Mouse (Mus musculus) G1E-ER4 (cell line): ENCODE results near the gene 4932438A13Rik. TPM values are rescaled to one million over a fixed set of nuclear protein-coding genes. Genes with fewer than 3 reads are reported as not detected.

Experiments used
- GATA1 ChIP-seq: IDR thresholded peaks from one replicate; pipeline ENCODE4 v1.8.0; 2012; ENCODE audit warnings: low read length, inconsistent platforms
- polyA plus RNA-seq: library from polyadenylated mRNA; stranded (reverse); fragments of >175 nt; gene quantifications from 2 replicates; pipeline ENCODE4 v1.2.3, GENCODE M21; 2012

The 4932438A13Rik gene
- polyA plus RNA-seq, 1 experiment, result 3.0 TPM

DNA sequence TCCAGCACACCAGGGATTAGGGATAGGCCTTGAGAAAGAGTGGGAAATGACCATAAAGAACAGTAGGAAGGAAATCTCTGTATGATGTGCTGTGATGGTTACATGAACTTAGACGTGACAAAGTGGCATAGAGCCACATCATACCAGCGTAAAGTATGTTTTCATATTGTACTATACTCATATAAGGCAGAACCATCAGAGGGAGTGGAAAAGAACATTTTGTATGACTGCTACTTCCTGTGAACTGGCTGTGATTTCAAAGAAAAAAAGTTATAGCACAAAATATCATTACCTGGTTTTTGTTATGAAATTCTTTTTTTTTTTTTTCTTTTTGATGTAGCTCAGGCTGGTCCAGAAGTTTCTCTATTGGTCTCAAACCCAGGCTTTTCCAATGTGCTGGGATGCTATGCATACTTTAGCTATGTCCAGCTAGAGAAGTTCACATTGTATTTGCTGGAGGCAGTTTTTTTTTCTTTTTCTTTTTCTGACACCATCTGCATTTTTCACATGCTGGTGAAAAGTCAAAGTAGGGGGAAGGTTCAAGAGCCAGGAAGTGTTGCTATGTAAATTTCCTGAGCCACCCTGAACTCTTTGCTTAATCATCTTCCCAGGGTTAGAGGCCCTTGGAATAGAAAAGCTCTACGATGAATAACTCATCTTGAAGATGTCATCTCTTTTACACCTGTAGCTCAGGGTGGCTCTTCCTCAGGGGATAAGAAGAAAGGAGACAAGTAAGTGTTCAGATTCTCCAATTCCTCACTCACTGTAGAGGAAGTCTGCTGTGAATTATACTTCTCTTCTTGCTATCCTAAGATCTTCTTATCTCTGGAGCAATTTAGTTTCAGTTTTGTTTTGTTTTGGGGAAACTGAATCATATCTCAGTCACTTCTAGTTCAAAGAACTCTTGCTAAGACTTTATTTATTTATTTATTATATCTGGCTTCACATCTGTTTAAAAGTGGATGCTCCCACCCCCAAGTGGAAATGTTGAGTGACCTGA is 1.2 kb upstream of the 4932438A13Rik start:
- peak; percentile 31 for TF ChIP-seq GATA1

DNA sequence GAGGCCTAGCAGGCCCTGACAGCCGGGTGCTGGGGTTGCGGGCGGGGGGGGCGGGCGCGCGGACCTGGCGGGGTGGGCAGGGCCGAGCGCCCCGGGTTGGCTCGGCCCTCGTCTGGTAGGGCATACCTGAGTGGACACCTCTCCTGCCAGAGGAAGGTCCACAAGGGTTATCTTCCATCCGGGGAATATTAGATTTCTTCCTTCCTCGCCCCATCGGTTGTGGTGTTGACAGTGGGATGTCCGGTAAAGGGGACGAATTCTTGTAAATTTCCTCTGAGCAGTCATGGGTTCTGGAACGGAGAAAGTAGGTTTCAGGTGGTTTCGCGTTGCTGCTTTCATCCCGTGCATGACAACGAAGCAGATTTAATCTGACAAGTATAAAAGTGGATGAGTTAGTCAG is 523 bp downstream of the 4932438A13Rik start:
- TF ChIP-seq GATA1, result no peak

DNA sequence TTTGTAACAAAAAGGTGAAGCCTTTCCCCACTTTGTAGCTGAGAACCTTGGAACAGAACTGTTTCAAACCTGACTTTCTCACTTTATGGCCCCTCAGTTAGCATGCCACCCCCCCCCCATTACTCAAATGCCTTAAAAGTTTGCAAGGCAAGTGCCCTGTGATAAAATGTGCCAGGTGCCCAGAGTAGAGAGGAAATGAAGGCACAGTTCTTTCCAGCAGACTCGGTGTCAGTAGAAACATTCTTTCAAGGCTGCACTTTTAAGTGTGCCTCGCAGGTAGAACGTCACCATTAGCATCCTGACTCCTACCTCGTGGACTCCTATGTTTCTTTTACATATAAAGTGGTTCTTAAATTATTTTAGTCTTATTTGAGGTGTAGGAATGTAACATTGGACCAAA is 977 bp downstream of the 4932438A13Rik start:
- no peak for TF ChIP-seq GATA1

GRCm38 (mm10) chr3:36864466-36864865 is 1.6 kb downstream of the 4932438A13Rik start:
- TF ChIP-seq GATA1, result no peak

- no peak for TF ChIP-seq GATA1
Measured at GRCm38 (mm10) chr3:36905372-36905771, 42.5 kb downstream of the 4932438A13Rik start.

GRCm38 (mm10) chr3:36917832-36918231 is 54.9 kb downstream of the 4932438A13Rik start:
- no peak for TF ChIP-seq GATA1

- TF ChIP-seq GATA1, result no peak
Measured at GRCm38 (mm10) chr3:36918322-36918721, 55.4 kb downstream of the 4932438A13Rik start.

DNA sequence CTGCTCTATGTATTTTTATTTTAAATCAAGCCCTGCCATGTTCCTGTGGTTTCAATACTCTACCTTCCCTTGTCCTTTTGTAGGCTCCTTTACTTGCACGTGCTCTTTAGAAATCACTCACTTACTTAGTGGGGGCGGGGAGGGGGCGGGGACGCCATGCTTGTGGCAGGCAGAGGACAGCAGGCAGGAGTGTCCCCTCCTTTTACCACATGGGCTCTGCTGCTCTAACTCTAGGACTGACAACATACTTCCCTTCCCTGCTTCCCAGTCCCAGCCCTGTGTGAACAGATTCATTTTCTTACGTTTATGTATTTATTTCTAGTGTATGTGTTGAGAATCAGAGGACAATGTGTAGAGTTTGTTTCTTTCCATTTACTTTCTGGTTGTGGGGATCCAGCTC is 78.7 kb downstream of the 4932438A13Rik start:
- TF ChIP-seq GATA1, result no peak

DNA sequence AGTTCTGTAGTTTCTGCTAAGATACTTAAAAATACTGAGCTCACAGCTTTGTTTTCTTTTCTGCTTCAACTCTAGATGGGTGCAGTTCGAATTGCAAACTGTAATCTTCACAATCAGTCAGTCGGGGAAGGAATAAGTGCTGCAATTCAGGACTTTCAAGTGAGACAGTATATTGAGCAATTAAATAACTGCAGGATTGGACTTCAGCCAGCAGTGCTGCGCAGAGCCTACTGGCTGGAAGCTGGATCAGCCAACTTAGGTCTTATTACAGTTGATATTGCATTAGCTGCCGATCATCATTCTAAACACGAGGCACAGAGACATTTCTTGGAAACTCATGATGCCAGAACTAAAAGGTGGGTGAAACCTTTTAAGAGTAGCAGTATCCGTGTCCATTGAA is 79.2 kb downstream of the 4932438A13Rik start:
- TF ChIP-seq GATA1, result no peak

- TF ChIP-seq GATA1, result no peak
Measured at GRCm38 (mm10) chr3:36943706-36944105, 80.8 kb downstream of the 4932438A13Rik start.

DNA sequence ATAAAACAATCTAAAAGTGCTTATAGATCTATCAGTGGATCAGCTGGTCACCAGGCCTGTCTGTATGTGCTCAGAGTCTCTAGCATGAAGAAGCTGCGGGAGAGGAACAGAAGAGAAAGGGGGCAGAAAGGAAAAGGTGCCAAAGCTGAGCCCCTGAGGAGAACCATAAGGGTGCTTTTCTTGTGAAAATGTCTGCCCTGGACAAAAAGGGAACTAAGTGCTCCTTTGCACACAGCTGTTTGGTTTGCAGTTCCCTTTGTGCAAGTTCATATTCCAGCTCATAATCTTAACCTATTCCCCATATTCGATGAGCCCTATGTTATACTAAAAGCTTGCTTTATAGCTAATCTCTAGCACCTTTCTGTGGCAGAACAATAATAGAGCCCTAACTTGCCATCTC is 175.1 kb downstream of the 4932438A13Rik start:
- no peak for TF ChIP-seq GATA1

GRCm38 (mm10) chr3:37039811-37040210 is 176.9 kb downstream of the 4932438A13Rik start:
- no peak for TF ChIP-seq GATA1

GRCm38 (mm10) chr3:37051491-37051890 is 188.6 kb downstream of the 4932438A13Rik start:
- TF ChIP-seq GATA1, result no peak

GRCm38 (mm10) chr3:37063406-37063805 is 200.5 kb downstream of the 4932438A13Rik start, which contains the start of gene Adad1:
Gene Adad1 (plus strand): TSS chr3:37063527.
- no peak for TF ChIP-seq GATA1

GRCm38 (mm10) chr3:37073211-37073610 is 210.3 kb downstream of the 4932438A13Rik start:
- TF ChIP-seq GATA1, result no peak

DNA sequence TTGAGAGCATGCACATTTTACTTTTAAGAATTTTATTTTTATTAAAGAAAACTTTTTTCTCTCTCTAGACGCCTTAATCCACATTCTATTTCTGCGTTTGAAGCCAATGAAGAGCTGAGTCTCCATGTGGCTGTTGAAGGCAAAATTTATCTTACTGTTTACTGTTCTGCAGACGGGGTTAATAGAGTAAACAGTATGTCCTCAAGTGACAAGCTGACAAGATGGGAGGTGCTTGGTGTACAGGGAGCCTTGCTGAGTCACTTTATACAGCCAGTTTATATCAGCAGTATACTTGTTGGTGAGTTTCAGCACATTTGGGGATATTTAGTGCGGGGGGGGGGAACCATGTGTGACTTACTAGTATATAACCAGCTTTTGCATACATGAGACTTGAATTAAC is 222.0 kb downstream of the 4932438A13Rik start:
- TF ChIP-seq GATA1, result no peak

DNA sequence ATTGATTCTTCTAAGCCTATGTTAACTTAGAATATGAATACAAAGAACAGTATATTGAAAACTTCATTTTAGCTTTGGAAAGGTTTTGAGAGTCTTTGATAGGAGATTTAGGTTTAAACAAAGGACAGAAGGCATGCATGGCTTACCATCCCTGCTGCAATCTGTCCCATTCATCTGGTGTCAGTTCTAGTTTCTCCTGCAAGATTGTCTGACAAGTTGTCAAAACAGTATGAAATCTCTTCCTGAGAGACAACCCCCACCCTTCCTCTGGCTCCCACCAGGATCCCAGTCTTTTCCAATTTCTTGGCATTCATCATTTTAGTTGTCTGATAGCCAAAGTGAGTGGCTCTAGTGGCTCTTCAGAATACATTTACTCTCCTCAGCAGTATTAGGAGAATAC is 227.8 kb downstream of the 4932438A13Rik start:
- no peak for TF ChIP-seq GATA1

Other genes starting within 250 kb of the 4932438A13Rik start
- gene Bbs7, start 249.6 kb upstream of the 4932438A13Rik start, polyA plus RNA-seq, result 0.58 and 0.77 TPM in 2 replicates
- not detected in 2 replicates for gene Trpc3, start 172.9 kb upstream of the 4932438A13Rik start, polyA plus RNA-seq
- gene Adad1, start 200.4 kb downstream of the 4932438A13Rik start, polyA plus RNA-seq, result not detected in 2 replicates